Mouse (Mus musculus) kidney, adult 2 months (tissue): ENCODE measurements around the gene Tmtc2.

Source experiments
- CTCF ChIP-seq: fragments of 200-500 bp; conservative IDR thresholded peaks from 2 replicates; pipeline ENCODE4 v1.5.1; 2011; ENCODE audit warnings: low read depth, mild to moderate bottlenecking, control low read depth, low read length, moderate library complexity, mixed read lengths; ENCODE audit not compliant: insufficient read depth, insufficient read length
- POLR2A ChIP-seq: fragments of 200-500 bp; IDR thresholded peaks from one replicate; pipeline ENCODE4 v1.6.1; 2011; ENCODE audit warnings: low read depth, low read length, control low read depth

DNA sequence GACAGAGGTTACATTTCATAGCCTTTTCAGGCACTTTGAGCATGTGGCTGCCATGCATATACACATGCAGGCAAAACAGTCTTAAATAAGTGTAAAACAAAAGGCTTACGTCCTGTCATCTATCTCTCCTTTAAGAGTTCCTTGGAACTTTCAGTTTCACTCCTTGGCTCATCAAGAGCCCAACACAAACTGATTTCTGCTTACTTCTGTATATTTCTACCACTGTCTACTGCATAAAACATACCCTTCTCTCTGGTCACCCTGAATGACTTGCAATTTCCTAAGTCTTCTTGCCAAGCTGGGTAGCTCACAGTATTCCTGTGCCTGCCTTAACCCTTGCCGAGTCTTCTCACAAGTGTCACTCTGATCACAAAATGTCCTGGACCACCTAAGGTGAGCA, 26.2 kb downstream of the Tmtc2 start:
- TF ChIP-seq CTCF, result no peak
- TF ChIP-seq POLR2A, result no peak
